Mouse (Mus musculus): ENCODE measurements around the gene Rsf1. TPM values are rescaled to one million over a fixed set of nuclear protein-coding genes. Genes with fewer than 3 reads are reported as not detected.

The Rsf1 gene
- total RNA-seq, 2 experiments from 2014 or later, result 42.9 to 47.9 TPM

- no peak for DNase-seq (ENCODE audit: low spot score in 2 of 2)
- intact Hi-C loops (cut with DNase I), result no loop called here
These were observed 43.7 kb downstream of the Rsf1 start for GRCm38 (mm10) chr7:97623402-97623801.

DNA sequence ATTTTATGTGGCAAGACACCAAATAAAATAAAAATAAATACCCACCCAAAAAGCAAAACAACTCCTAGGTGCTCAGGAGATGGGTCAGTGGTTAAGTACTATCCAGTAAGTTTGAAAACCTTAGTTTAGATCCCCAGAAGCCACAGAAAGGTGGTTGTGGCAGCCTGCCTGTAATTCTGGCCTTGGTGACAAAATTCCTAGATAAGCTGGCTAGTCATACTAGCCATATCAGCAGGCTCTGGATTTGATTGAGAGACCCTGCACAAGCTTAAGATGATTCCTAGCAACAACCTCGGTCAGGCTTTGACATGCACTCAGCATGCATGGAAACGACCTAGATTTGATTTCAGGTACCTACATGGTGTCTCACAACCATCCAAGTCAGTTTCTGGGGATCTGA is 49.7 kb downstream of the Rsf1 start:
- no peak for DNase-seq (ENCODE audit: low spot score in 2 of 2)
- intact Hi-C loops (cut with DNase I), result no loop called here

GRCm38 (mm10) chr7:97631290-97631689 is 51.6 kb downstream of the Rsf1 start:
- intact Hi-C loops (cut with DNase I), result no loop called here
- no peak for DNase-seq (ENCODE audit: low spot score in 2 of 2)

DNA sequence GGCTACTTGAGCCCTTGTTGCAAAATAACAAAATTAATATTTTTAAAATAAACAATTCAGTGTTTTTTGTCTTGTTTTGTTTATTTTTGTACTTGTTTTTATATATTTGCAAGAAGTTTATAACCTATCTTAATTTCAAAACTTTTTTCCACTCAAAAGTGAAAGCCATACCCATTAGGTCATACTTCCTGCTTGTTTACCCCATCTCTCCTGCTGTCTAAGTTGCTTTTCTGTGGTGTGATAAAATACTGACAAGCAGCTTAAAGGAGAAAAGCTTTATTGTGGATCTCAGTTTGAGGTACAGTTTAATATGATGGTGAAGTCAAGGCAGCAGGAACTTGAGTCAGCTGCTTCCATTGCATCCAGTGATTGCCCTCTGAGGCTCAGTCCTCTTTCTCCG is 53.2 kb downstream of the Rsf1 start:
- intact Hi-C loops (cut with DNase I), result no loop called here
- no peak for DNase-seq (ENCODE audit: low spot score in 2 of 2)

DNA sequence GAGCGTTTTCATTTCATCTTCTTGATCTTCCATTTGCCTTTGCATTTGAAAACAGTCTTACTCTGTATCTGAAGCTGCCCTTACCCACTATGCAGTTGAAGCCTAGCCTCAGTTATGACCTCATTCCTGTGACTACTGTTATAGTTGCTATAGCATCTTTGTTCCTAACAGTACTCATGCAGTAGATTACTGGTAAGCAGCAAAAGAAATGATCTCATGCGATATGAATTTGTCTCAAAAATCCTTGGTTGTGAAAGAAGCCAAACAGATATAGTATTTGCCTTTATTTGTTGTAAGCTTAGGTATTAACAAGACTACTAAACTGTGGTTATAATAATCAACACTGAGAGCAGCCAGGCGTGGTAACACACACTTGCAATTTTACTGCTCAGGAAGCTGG is 65.4 kb downstream of the Rsf1 start:
- DNase-seq (ENCODE audit: low spot score in 2 of 2), result no peak
- intact Hi-C loops (cut with DNase I), result no loop called here

- intact Hi-C loops (cut with DNase I), result no loop called here
- DNase-seq (ENCODE audit: low spot score in 2 of 2), result no peak
These were observed 68.0 kb downstream of the Rsf1 start for GRCm38 (mm10) chr7:97647656-97648055.

- intact Hi-C loops (cut with DNase I), result no loop called here
- no peak for DNase-seq (ENCODE audit: low spot score in 2 of 2)
These were observed 71.0 kb downstream of the Rsf1 start for GRCm38 (mm10) chr7:97650729-97651128.

- no peak for DNase-seq (ENCODE audit: low spot score in 2 of 2)
- intact Hi-C loops (cut with DNase I), result no loop called here
These were observed 76.5 kb downstream of the Rsf1 start for GRCm38 (mm10) chr7:97656144-97656543.

DNA sequence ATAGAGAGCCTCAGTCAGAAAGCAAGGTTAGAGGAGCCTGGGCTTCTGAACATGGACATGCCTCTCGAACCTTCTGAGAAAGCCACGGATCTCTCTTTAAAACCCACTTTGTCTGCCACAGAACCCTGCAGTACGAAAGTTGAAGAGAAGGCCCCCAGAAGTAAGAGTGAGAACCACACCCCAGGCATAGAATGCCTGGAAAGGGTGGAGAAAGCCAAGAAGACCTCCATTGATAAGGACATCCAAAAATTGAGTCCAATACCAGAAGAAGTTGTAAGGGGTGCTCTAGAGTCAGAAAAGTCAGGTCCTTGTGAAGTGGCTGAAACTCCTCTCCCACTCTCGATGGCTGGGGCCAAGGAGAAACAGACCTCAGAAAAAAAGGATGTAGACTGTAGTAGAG is 81.9 kb downstream of the Rsf1 start:
- DNase-seq (ENCODE audit: low spot score in 2 of 2), result no peak
- intact Hi-C loops (cut with DNase I), result no loop called here

- DNase-seq (ENCODE audit: low spot score in 2 of 2), result no peak
These were observed 99.5 kb downstream of the Rsf1 start for GRCm38 (mm10) chr7:97679239-97679638.

DNA sequence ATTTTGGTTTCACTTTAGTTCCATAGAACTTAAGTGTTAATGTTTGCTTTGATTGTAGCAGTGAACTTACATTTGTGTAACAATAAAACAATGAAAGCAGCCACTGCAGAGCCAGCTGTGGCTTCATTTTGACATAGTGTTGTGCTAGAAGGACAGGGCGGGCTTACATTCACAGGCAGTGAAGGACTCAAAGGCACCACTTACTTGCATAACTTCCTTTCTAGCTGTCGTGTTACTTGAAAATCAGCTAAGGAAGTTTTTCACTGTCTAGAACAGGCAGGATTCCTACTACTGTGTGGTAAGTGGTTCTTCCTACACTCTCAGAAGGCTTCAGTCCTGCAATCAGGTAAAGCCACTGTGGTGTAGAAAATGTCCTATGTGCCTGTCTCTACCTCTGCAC is 108.1 kb downstream of the Rsf1 start:
- no peak for DNase-seq (ENCODE audit: low spot score in 2 of 2)
- intact Hi-C loops (cut with DNase I), result no loop called here

More at GRCm38 (mm10) chr7:97679239-97679638, 99.5 kb downstream of the Rsf1 start:
- intact Hi-C loops (cut with DNase I), result loop anchor here (5.0 kb wide), 1 partner anchor 102 kb away; the partner anchor contains the start of genes Aamdc and Rsf1

- no peak for DNase-seq (ENCODE audit: low spot score in 2 of 2)
- intact Hi-C loops (cut with DNase I), result loop anchor here (5.0 kb wide), 1 partner anchor 113 kb away; no protein-coding TSS in a partner anchor
These were observed 115.8 kb downstream of the Rsf1 start for GRCm38 (mm10) chr7:97695441-97695840.

DNA sequence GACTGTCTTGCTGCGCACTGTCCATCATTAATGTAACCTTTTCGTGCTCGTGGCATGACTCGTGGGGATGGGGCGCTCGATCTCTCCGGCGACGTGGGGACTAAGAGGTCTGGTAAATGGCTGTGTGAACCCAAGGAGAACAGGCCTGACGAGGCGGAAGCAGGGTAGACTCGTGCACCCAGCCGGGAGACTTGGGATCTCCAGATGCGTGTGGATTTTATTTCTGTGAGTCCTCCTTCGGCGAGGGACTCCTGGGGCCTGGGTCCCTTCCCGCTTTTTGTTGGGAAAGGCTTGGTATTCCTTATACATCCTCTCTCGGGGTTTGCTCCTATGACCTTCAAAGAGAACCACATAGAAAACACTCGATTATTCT is 116.4 kb downstream of the Rsf1 start:
- no peak for DNase-seq (ENCODE audit: low spot score in 2 of 2)
- intact Hi-C loops (cut with DNase I), result loop anchor here (2.0 to 5.0 kb wide), 2 partner anchors 114 to 215 kb away; partner anchors contain the start of gene Ints4

DNA sequence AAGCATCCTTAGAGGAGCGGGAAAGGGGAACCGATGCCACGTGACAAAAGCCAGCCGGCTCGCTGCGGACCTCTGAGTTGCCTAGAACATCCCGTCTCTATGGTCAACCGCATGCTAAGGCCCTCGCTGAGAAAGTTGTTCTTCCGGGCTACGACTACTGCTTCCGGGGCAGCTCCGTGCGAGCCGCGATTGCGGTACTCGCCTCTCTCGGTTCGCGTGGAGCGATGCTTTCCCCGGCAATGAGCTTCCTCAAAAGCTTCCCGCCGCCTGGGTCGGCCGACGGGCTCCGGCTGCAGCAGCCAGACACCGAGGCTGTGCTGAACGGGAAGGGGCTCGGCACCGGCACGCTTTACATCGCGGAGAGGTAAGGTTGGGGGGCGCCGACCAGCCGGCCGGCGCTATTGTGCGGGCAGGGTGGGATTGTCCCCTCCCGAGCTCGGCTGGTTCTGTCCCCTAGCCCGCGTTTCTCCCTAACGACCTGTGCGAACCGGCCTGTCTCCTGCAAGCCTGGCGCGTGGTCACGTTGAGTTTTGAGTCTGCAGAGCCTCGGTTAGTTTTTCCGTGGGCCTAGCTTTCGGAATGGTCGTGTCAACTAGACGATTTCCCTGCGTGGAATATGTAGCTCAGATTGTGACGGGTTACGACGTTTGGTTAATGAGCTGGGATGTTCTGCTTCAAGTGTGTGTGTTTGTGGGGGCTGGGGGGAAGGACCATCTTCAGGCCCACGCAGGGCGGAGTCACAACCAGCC is 117.0 kb downstream of the Rsf1 start, which contains the start of gene Clns1a:
Gene Clns1a, plus strand, starts transcription at position 129 of the 749 bp plus-strand sequence.
- intact Hi-C loops (cut with DNase I), result loop anchor here (2.0 to 5.0 kb wide), 2 partner anchors 114 to 216 kb away; partner anchors contain the start of gene Ints4

DNA sequence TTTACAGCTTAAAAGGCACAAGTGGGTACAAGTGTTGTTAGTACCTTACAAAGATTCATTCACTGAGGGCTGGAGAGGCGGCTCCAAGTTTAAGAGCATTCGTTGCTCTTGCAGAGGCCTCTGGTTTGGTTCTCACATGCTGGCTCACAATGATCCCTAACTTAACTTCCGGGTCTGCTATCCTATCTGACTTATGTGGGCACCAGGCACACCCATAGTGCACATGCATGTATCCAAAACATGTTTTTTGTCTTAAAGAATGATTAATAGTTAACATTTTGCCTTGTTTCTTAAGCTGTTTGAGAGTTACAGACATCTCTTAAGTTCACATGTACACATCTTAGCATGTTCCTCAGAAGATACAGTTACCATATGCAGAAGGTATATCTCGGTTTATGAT is 120.5 kb downstream of the Rsf1 start:
- DNase-seq (ENCODE audit: low spot score in 2 of 2), result no peak
- intact Hi-C loops (cut with DNase I), result no loop called here

More for the DNA sequence above, 117.0 kb downstream of the Rsf1 start, which contains the start of gene Clns1a:
- peak; percentile 93 to 97 for DNase-seq (ENCODE audit: low spot score in 2 of 2)

DNA sequence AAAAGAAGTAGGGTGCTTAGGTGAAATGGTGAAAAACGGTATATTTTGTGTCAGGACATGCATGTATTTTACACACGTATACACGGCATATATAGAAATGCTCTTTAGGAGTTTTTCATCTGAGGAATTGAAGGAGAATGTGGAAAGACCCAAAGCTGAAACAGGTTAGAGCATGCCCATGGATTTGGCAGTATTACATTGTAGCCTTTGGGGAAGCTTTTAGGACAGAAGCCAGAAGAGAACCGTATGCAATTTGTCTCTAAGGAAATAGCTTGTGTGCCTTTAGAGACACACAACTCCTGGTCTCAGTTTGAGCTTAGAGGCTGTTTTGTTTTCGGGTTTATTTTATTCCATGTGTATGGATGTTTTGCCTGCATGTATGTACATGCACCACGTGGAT is 121.4 kb downstream of the Rsf1 start:
- intact Hi-C loops (cut with DNase I), result no loop called here
- no peak for DNase-seq (ENCODE audit: low spot score in 2 of 2)

DNA sequence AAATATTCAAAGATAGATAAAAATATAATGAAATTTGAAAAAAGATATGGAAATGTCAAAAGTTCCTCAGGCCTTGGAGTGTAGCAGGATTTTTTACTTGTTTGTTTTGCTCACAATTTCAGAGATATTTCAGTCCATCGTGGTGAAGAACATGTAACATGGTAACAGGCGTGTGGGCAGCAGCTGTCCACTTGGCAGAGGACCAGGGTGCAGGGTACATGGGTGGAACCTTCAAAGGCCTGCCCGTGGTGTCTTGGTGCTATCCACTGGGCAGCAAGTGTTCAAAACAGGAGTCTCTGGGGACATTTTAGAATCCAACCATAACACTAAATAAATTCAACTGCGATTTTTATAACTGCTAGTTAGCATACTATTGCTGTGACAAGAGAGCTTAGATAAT is 127.4 kb downstream of the Rsf1 start:
- intact Hi-C loops (cut with DNase I), result no loop called here
- DNase-seq (ENCODE audit: low spot score in 2 of 2), result no peak

GRCm38 (mm10) chr7:97707809-97708208 is 128.1 kb downstream of the Rsf1 start:
- intact Hi-C loops (cut with DNase I), result no loop called here
- DNase-seq (ENCODE audit: low spot score in 2 of 2), result no peak

DNA sequence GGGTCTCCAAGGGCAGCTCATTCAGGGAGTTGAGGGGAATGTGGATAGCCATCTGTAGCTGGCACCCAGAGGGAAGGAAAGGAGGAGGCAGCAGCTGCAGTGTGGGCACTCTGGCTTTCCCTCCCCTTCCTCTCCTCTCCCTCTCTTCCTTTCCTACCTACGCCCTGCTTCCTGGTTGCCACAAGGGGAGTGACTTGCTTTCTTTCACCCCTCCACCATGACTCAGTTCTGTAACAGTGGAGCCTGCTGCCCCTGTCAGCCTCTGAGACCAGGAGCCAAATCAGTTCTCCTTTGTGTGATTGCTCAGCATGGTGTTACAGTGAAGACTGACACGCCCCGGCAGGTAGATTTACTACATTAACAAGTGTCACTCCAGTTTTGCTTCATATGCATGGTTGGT is 129.5 kb downstream of the Rsf1 start:
- peak in 1 of 2 experiments; percentile 66 for DNase-seq (ENCODE audit: low spot score in 2 of 2)
- intact Hi-C loops (cut with DNase I), result no loop called here

DNA sequence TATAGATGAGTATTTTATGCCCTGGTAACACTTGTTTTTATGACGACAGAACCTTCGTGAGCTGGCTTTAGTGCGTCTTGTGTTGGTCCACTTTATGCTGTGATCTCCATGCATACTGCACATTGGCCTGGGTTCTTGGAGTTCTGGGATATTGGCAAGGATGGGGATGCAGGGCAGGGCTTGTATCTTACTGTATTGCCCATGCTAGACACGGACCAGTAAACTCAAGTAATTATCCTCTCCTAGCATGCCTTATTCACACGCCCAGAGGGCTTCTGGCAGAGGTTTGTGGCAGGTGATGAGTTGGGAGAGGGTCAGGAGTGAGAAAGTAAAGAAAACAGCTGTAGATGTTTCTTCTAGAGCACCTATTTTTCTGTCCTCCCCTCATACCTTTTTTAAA is 135.0 kb downstream of the Rsf1 start:
- intact Hi-C loops (cut with DNase I), result no loop called here
- no peak for DNase-seq (ENCODE audit: low spot score in 2 of 2)

- no peak for DNase-seq (ENCODE audit: low spot score in 2 of 2)
- intact Hi-C loops (cut with DNase I), result no loop called here
These were observed 137.6 kb downstream of the Rsf1 start for GRCm38 (mm10) chr7:97717326-97717725.

Data from left cerebral cortex, postnatal 25 days (tissue).